Mouse (Mus musculus): Measurements from ENCODE around the gene Wnt16.

DNA sequence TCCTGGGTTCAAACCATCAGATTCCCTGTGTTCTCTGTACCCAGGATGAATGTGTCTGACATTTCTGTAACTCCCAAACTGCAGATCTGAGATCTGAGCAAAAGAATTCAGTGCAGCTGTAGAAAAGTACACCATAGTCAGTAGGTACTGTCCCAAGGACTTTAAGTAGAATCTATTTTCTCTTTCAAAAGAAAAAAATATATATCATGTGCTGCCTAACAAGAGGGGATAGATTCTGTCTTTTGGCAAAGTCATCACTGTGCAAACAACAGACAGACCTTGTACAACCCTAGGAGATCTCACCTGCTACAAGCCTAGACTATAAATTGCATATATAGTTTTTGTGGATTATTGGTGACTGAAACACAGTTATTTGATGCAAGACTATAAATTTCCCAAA is 19.4 kb upstream of the Wnt16 start:
- TF ChIP-seq CTCF (IDR thresholded peaks at IDR 0.05 in 2 of 3, conservative IDR thresholded peaks at IDR 0.05 in 1 of 3; ENCODE audit: control insufficient read depth in 1 of 3, insufficient read depth in 1 of 3, low read depth in 2 of 3, low read length in 3 of 3, poor library complexity in 1 of 3, severe bottlenecking in 1 of 3) (no peak), POLR2A (IDR thresholded peaks at IDR 0.05; ENCODE audit: control insufficient read depth in 1 of 2, insufficient read depth in 1 of 2, low read depth in 1 of 2, low read length in 2 of 2, poor library complexity in 1 of 2) (no peak), GATA1 (IDR thresholded peaks at IDR 0.05; ENCODE audit: low read depth, low read length) (no peak), TCF12 (IDR thresholded peaks at IDR 0.05; ENCODE audit: low read depth, low read length) (no peak), MXI1 (IDR thresholded peaks at IDR 0.05; ENCODE audit: low read depth, low read length) (no peak), KAT2A (conservative IDR thresholded peaks at IDR 0.05; ENCODE audit: low read depth, low read length) (no peak), SIN3A (IDR thresholded peaks at IDR 0.05; ENCODE audit: low read length) (no peak), MYB (IDR thresholded peaks at IDR 0.05; ENCODE audit: low read depth, low read length) (no peak)
